In the genomic region with DNA sequence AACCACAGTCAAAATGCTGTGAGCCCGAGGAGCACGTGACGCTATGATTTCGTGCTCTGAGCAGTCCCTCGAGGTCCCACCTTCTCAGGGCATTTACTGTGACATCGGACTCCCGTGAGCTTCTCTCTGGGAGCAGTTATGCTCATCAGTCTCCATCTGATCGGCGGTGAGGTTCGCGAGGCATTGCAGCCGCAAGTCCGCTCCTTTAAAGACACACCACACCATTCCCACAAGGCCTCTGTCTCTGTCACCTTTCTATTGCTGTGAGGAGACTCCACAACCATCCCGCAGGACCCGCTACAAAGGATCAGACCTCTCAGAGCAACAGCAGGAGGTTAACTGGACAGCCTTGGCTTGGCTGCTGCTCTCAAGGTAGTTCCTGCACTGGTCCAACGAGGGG, we compare ENCODE assay signal across 11 mouse cellular contexts. TPM values are rescaled to one million over a fixed set of nuclear protein-coding genes. Genes with fewer than 3 reads are reported as not detected.
DNase-seq lines count a peak whose midpoint lies in the region; ATAC-seq and TF ChIP-seq lines count a peak whose summit lies in the region.
"Had no signal": no experiment of that assay in that cellular context is flagged by ENCODE, and none has a peak within 500 bp of the region (broad histone marks: within the 10 kb centered on the region; RNA-seq: fewer than 3 reads in every experiment).

No protein-coding gene starts in this region.

- no peak for TF ChIP-seq CTCF in stomach, postnatal 0 days (IDR thresholded peaks at IDR 0.05; ENCODE audit: low read depth)

- no peak for TF ChIP-seq EP300 in stomach, postnatal 0 days (optimal IDR thresholded peaks at IDR 0.05)

- 12% methylated on average over 16 of the region's 16 CpGs for WGBS in stomach, embryonic 14.5 days
- WGBS in stomach, postnatal 0 days: 17% methylated on average over 16 of the region's 16 CpGs
- WGBS in limb, embryonic 10.5 days: 18% methylated on average over 16 of the region's 16 CpGs

- no peak overlapping the region for H3K9ac ChIP-seq in stomach, embryonic 14.5 days (replicated peaks; ENCODE audit: low read depth, low read length)
- no peak overlapping the region for H3K9ac ChIP-seq in stomach, postnatal 0 days (ENCODE audit: low read length)
- H3K9ac ChIP-seq: liver, embryonic 12.5 days had no signal

- no peak overlapping the region for H3K4me3 ChIP-seq in stomach, embryonic 14.5 days (ENCODE audit: low read depth, low read length)
- H3K4me3 ChIP-seq in stomach, postnatal 0 days (ENCODE audit: low read depth, low read length): no peak overlapping the region
- H3K4me3 ChIP-seq in limb, embryonic 10.5 days: peak overlapping the region; percentile 39
- H3K4me3 ChIP-seq: liver, embryonic 12.5 days had no signal

- 0 out of 2 replicates have a peak, but pooled peaks cover 6% of the 10 kb centered on the region for H3K27me3 ChIP-seq in stomach, embryonic 14.5 days (ENCODE audit: control insufficient read depth, insufficient read depth, low read length)
- H3K27me3 ChIP-seq in stomach, postnatal 0 days (ENCODE audit: control insufficient read depth, insufficient read depth, low read length): no peaks in the 10 kb centered on the region
- peaks cover 47% of the 10 kb centered on the region for H3K27me3 ChIP-seq in limb, embryonic 10.5 days (ENCODE audit: low read depth, poor library complexity, severe bottlenecking)

- no peaks in the 10 kb centered on the region for H3K9me3 ChIP-seq in stomach, embryonic 14.5 days (ENCODE audit: control insufficient read depth, low read depth, low read length)
- no peaks in the 10 kb centered on the region for H3K9me3 ChIP-seq in stomach, postnatal 0 days (ENCODE audit: control insufficient read depth, low read length)
- H3K9me3 ChIP-seq in limb, embryonic 10.5 days (replicated peaks): no peaks in the 10 kb centered on the region
- H3K9me3 ChIP-seq: liver, embryonic 12.5 days had no signal

- 0 out of 2 replicates have a peak overlapping the region, but pooled peaks have one; percentile 14 for H3K4me2 ChIP-seq in stomach, embryonic 14.5 days (replicated peaks; ENCODE audit: low read depth, low read length)
- no peak overlapping the region; the same call in 1 of the 2 replicates for H3K4me2 ChIP-seq in stomach, postnatal 0 days (replicated peaks; ENCODE audit: low read depth)
- H3K4me2 ChIP-seq: liver, embryonic 12.5 days had no signal

- H3K27ac ChIP-seq in stomach, embryonic 14.5 days (ENCODE audit: low read length): no peak overlapping the region
- no peak overlapping the region for H3K27ac ChIP-seq in stomach, postnatal 0 days (replicated peaks)
- H3K27ac ChIP-seq in limb, embryonic 10.5 days: peak overlapping the region; percentile 30; the same call in 1 of the 2 replicates
- H3K27ac ChIP-seq: liver, embryonic 12.5 days had no signal

- 0 out of 2 replicates have a peak, but pooled peaks cover 3% of the 10 kb centered on the region for H3K4me1 ChIP-seq in stomach, embryonic 14.5 days (ENCODE audit: control insufficient read depth, insufficient read depth, low read length)
- 0 out of 2 replicates have a peak, but pooled peaks cover 2% of the 10 kb centered on the region for H3K4me1 ChIP-seq in stomach, postnatal 0 days (replicated peaks; ENCODE audit: control insufficient read depth, insufficient read depth)
- peaks cover 26% of the 10 kb centered on the region for H3K4me1 ChIP-seq in limb, embryonic 10.5 days
- H3K4me1 ChIP-seq: liver, embryonic 12.5 days had no signal

- peak; percentile 18 for DNase-seq in embryo, embryonic 9.5 days (ENCODE audit: extremely low spot score)
- no peak for DNase-seq in embryo, embryonic 10 days (ENCODE audit: low spot score)
- DNase-seq in stomach, postnatal 0 days (ENCODE audit: low spot score): no peak
- DNase-seq in limb, embryonic 10.5 days (ENCODE audit: low spot score): no peak
- DNase-seq in adrenal gland, postnatal 14 days: no peak
- no peak for DNase-seq in adrenal gland, adult 18-20 months (ENCODE audit: low spot score in 2 of 2)

- no peaks in the 10 kb centered on the region for H3K36me3 ChIP-seq in stomach, embryonic 14.5 days (ENCODE audit: control insufficient read depth, insufficient read depth, low read length)
- H3K36me3 ChIP-seq in stomach, postnatal 0 days (ENCODE audit: control insufficient read depth, insufficient read depth, low read length): no peaks in the 10 kb centered on the region
- no peaks in the 10 kb centered on the region for H3K36me3 ChIP-seq in limb, embryonic 10.5 days
- H3K36me3 ChIP-seq: liver, embryonic 12.5 days had no signal

- no peak for ATAC-seq in stomach, embryonic 14.5 days (ENCODE audit: insufficient number of reproducible peaks, insufficient read depth, low FRiP score, low read depth)
- ATAC-seq in stomach, postnatal 0 days (ENCODE audit: low FRiP score, low TSS enrichment): no peak
- no peak for ATAC-seq in granulocyte monocyte progenitor cell, adult 5-6 weeks (replicated peaks; ENCODE audit: poor library complexity, severe bottlenecking)
- ATAC-seq: liver, embryonic 12.5 days had no signal

RNA-seq across cellular contexts. Expression of a gene that starts 28.6 kb away (rescaled TPM):
- polyA plus RNA-seq in stomach, embryonic 14.5 days (2014; fragmentation: Nextera tagmentation; extraction: Ambion mirVana): 6.2 and 6.6 TPM in 2 replicates
- polyA plus RNA-seq in stomach, postnatal 0 days (2015; fragmentation: Nextera tagmentation; extraction: Ambion mirVana): 5.2 and 5.7 TPM in 2 replicates
- polyA plus RNA-seq in limb, embryonic 10.5 days (2016; fragmentation: Nextera tagmentation; extraction: Ambion mirVana): 1.5 and 2.0 TPM in 2 replicates
- total RNA-seq in granulocyte monocyte progenitor cell, adult 5-6 weeks (2014; fragmentation: Nextera tagmentation): not detected in 2 replicates
- not detected in 2 replicates for total RNA-seq in granulocyte monocyte progenitor cell, adult 5-6 weeks (2017)
- 5.1 and 6.5 TPM in 2 replicates for total RNA-seq in adrenal gland, postnatal 14 days (2021)
- 1 to 10 TPM; 4.4 to 8.5 TPM for total RNA-seq in adrenal gland, adult 18-20 months (2021)
- total RNA-seq: hematopoietic stem cell, adult 5-6 weeks had no signal
- polyA plus RNA-seq: C2C12 had no signal
